24 mouse cellular contexts compared by ENCODE assay signal in the genomic region with DNA sequence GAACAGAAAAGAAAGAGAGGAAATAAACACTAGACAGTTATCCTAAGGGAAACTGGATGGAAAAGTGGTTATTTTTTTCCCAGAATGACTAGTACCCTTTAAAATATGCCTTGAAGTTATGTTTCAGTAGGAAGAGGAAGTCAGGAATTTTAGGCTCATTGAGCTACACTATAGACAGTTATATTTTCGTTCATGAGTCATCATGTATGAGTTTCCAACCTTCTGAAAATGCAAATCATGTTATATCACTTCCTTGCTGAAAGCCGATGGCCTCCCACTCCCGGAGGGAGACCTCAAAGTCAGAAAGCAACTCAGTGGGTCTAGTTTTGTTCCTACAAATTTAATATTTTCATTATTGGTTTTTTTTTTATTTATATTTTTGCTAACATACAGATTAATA. TPM values are rescaled to one million over a fixed set of nuclear protein-coding genes. Genes with fewer than 3 reads are reported as not detected.
DNase-seq lines count a peak whose midpoint lies in the region; ATAC-seq lines count a peak whose summit lies in the region.
"Had no signal": no experiment of that assay in that cellular context is flagged by ENCODE, and none has a peak within 500 bp of the region (broad histone marks: within the 10 kb centered on the region; RNA-seq: fewer than 3 reads in every experiment).

No protein-coding gene starts in this region.

- WGBS in neural tube, embryonic 15.5 days = 78% methylated on average over 3 of the region's 3 CpGs

- no peaks in the 10 kb centered on the region for H3K36me3 ChIP-seq in neural tube, embryonic 15.5 days
- H3K36me3 ChIP-seq: hindbrain, embryonic 10.5 days; hindbrain, embryonic 13.5 days had no signal

- ATAC-seq in frontal cortex, adult (ENCODE audit: low TSS enrichment) = peak; percentile 98
- peak; percentile 94 for ATAC-seq in granulocyte monocyte progenitor cell, adult 5-6 weeks (replicated peaks; ENCODE audit: poor library complexity, severe bottlenecking)
- peak; percentile 92 for ATAC-seq in megakaryocyte progenitor cell, adult 5-6 weeks (replicated peaks; ENCODE audit: poor library complexity)
- ATAC-seq in neural tube, embryonic 15.5 days (ENCODE audit: low FRiP score) = no peak
- no peak for ATAC-seq in erythroid progenitor cell, adult 5-6 weeks (replicated peaks; ENCODE audit: low FRiP score, poor library complexity, severe bottlenecking)
- ATAC-seq: forebrain, embryonic 14.5 days; forebrain, postnatal 0 days; hindbrain, embryonic 16.5 days had no signal

- no peaks in the 10 kb centered on the region for H3K9me3 ChIP-seq in neural tube, embryonic 15.5 days (replicated peaks)
- H3K9me3 ChIP-seq: hindbrain, embryonic 10.5 days; hindbrain, embryonic 13.5 days had no signal

- no peaks in the 10 kb centered on the region for H3K4me1 ChIP-seq in neural tube, embryonic 15.5 days
- H3K4me1 ChIP-seq: hindbrain, embryonic 10.5 days; hindbrain, embryonic 13.5 days had no signal

- no peaks in the 10 kb centered on the region for H3K27me3 ChIP-seq in neural tube, embryonic 15.5 days (replicated peaks)
- H3K27me3 ChIP-seq: hindbrain, embryonic 13.5 days had no signal

- no peak overlapping the region for H3K4me2 ChIP-seq in neural tube, embryonic 15.5 days
- H3K4me2 ChIP-seq: heart, embryonic 11.5 days; hindbrain, embryonic 13.5 days had no signal

- H3K9ac ChIP-seq in neural tube, embryonic 15.5 days (replicated peaks) = no peak overlapping the region
- H3K9ac ChIP-seq: forebrain, postnatal 0 days; hindbrain, embryonic 13.5 days had no signal

- H3K4me3 ChIP-seq in neural tube, embryonic 15.5 days (replicated peaks) = no peak overlapping the region
- H3K4me3 ChIP-seq: hindbrain, embryonic 10.5 days; hindbrain, embryonic 13.5 days had no signal

- DNase-seq in frontal cortex, postnatal 36 days (ENCODE audit: low spot score in 2 of 2) = no peak
- DNase-seq in 416B (ENCODE audit: low read depth) = peak; percentile 55
- no peak for DNase-seq in testis, postnatal 14 days (ENCODE audit: low spot score)
- DNase-seq: adrenal gland, adult 2 months; adrenal gland, postnatal 14 days; B cell, adult 2 months; cerebellum, adult 11-12 months; cerebellum, adult 9-10 months; cerebellum, postnatal 14 days; forebrain, postnatal 0 days; gastrocnemius, postnatal 10 days; gastrocnemius, postnatal 36 days; heart, adult 11 months; heart, postnatal 36 days had no signal

- no peak overlapping the region for H3K27ac ChIP-seq in neural tube, embryonic 15.5 days (replicated peaks)
- H3K27ac ChIP-seq: hindbrain, embryonic 10.5 days; hindbrain, embryonic 13.5 days had no signal

RNA-seq across cellular contexts. Expression of gene Cop1, which starts 33.5 kb away (rescaled TPM):
- 81.8 and 118 TPM in 2 replicates for total RNA-seq in granulocyte monocyte progenitor cell, adult 5-6 weeks (2014; fragmentation: Nextera tagmentation)
- 137 and 141 TPM in 2 replicates for total RNA-seq in granulocyte monocyte progenitor cell, adult 5-6 weeks (2017)
- 154 and 155 TPM in 2 replicates for total RNA-seq in megakaryocyte progenitor cell, adult 5-6 weeks (2015)
- 129 and 134 TPM in 2 replicates for total RNA-seq in megakaryocyte progenitor cell, adult 5-6 weeks (2017)
- polyA plus RNA-seq in neural tube, embryonic 15.5 days (2015; fragmentation: Nextera tagmentation; extraction: Ambion mirVana) = 41.9 and 82.9 TPM in 2 replicates
- total RNA-seq in erythroid progenitor cell, adult 5-6 weeks (2015; ENCODE audit: low replicate concordance) = 111 and 140 TPM in 2 replicates
- total RNA-seq in erythroid progenitor cell, adult 5-6 weeks (2017; ENCODE audit: low replicate concordance) = 169 and 196 TPM in 2 replicates

Comparison
In these comparisons a context has a peak if more than half of its experiments do, and no peak if none do; other contexts are left out.
1. ATAC-seq: peak in frontal cortex, adult (single experiment), granulocyte monocyte progenitor cell, adult 5-6 weeks (single experiment) and megakaryocyte progenitor cell, adult 5-6 weeks (single experiment); none in neural tube, embryonic 15.5 days (single experiment) and erythroid progenitor cell, adult 5-6 weeks (single experiment).